Mouse (Mus musculus): ENCODE data around the gene Krit1. TPM values are rescaled to one million over a fixed set of nuclear protein-coding genes. Genes with fewer than 3 reads are reported as not detected.
"Not testable (repeated sequence)": the region's sequence is repeated elsewhere in the genome, so short reads cannot be mapped to it uniquely, and the experiment has no call there.

Gene Krit1
- polyA plus RNA-seq, 1 experiment from 2014 or later = 41.4 TPM

GRCm38 (mm10) chr5:3791048-3791447 lies 11.9 kb upstream of the Krit1 start:
- Histone ChIP-seq H3K4me2 (ENCODE audit: low read length) (no peak overlapping the region), H3K27ac (replicated peaks in 1 of 2; ENCODE audit: control insufficient read depth in 1 of 2, insufficient read depth in 1 of 2, low read depth in 2 of 2, low read length in 2 of 2) (no peak overlapping the region), H3K4me3 (ENCODE audit: control insufficient read depth in 1 of 2, insufficient read depth in 1 of 2, low read depth in 1 of 2, low read length in 2 of 2) (no peak overlapping the region), H3K27me3 (ENCODE audit: control insufficient read depth, insufficient read depth, low read length) (no peaks in the 10 kb centered on the region), H3K36me3 (ENCODE audit: control insufficient read depth, insufficient read depth, low read length) (0 out of 2 replicates have a peak, but pooled peaks cover 5% of the 10 kb centered on the region), H3K4me1 (ENCODE audit: control insufficient read depth in 2 of 2, insufficient read depth in 2 of 2, low read length in 2 of 2) (peaks cover 0 to 5% of the 10 kb centered on the region in 2 experiments; a peak in 2 of 4 replicates), H3K9ac (ENCODE audit: low read length) (no peak overlapping the region), H3K9me3 (ENCODE audit: control insufficient read depth, low read length) (no peaks in the 10 kb centered on the region)
- ATAC-seq (ENCODE audit: insufficient number of reproducible peaks, insufficient read depth, low FRiP score, low read depth) = no peak

GRCm38 (mm10) chr5:3797101-3797500 lies 5.9 kb upstream of the Krit1 start:
- not testable (repeated sequence) for H3K4me3 ChIP-seq (ENCODE audit: control insufficient read depth in 1 of 2, insufficient read depth in 1 of 2, low read depth in 1 of 2, low read length in 2 of 2); H3K9me3 ChIP-seq (ENCODE audit: control insufficient read depth, low read length); ATAC-seq (ENCODE audit: insufficient number of reproducible peaks, insufficient read depth, low FRiP score, low read depth); H3K4me2 ChIP-seq (ENCODE audit: low read length); H3K9ac ChIP-seq (ENCODE audit: low read length); H3K4me1 ChIP-seq (ENCODE audit: control insufficient read depth in 2 of 2, insufficient read depth in 2 of 2, low read length in 2 of 2); H3K36me3 ChIP-seq (ENCODE audit: control insufficient read depth, insufficient read depth, low read length); H3K27me3 ChIP-seq (ENCODE audit: control insufficient read depth, insufficient read depth, low read length); H3K27ac ChIP-seq (replicated peaks in 1 of 2; ENCODE audit: control insufficient read depth in 1 of 2, insufficient read depth in 1 of 2, low read depth in 2 of 2, low read length in 2 of 2)
- WGBS = 96% methylated on average over 2 of the region's 2 CpGs

- not testable (repeated sequence) for ATAC-seq (ENCODE audit: insufficient number of reproducible peaks, insufficient read depth, low FRiP score, low read depth); H3K4me2 ChIP-seq (ENCODE audit: low read length); H3K4me3 ChIP-seq (ENCODE audit: control insufficient read depth in 1 of 2, insufficient read depth in 1 of 2, low read depth in 1 of 2, low read length in 2 of 2); H3K9me3 ChIP-seq (ENCODE audit: control insufficient read depth, low read length); H3K9ac ChIP-seq (ENCODE audit: low read length); H3K27me3 ChIP-seq (ENCODE audit: control insufficient read depth, insufficient read depth, low read length); H3K4me1 ChIP-seq (ENCODE audit: control insufficient read depth in 2 of 2, insufficient read depth in 2 of 2, low read length in 2 of 2); H3K36me3 ChIP-seq (ENCODE audit: control insufficient read depth, insufficient read depth, low read length); H3K27ac ChIP-seq (replicated peaks in 1 of 2; ENCODE audit: control insufficient read depth in 1 of 2, insufficient read depth in 1 of 2, low read depth in 2 of 2, low read length in 2 of 2)
Observed at GRCm38 (mm10) chr5:3798656-3799055, 4.3 kb upstream of the Krit1 start.

- Histone ChIP-seq H3K4me3 (ENCODE audit: control insufficient read depth in 1 of 2, insufficient read depth in 1 of 2, low read depth in 1 of 2, low read length in 2 of 2) (no peak overlapping the region), H3K4me2 (ENCODE audit: low read length) (no peak overlapping the region), H3K4me1 (ENCODE audit: control insufficient read depth in 2 of 2, insufficient read depth in 2 of 2, low read length in 2 of 2) (peaks cover 2 to 4% of the 10 kb centered on the region in 2 experiments; a peak in 3 of 4 replicates), H3K9me3 (ENCODE audit: control insufficient read depth, low read length) (no peaks in the 10 kb centered on the region), H3K27ac (replicated peaks in 1 of 2; ENCODE audit: control insufficient read depth in 1 of 2, insufficient read depth in 1 of 2, low read depth in 2 of 2, low read length in 2 of 2) (no peak overlapping the region), H3K9ac (ENCODE audit: low read length) (no peak overlapping the region), H3K27me3 (ENCODE audit: control insufficient read depth, insufficient read depth, low read length) (no peaks in the 10 kb centered on the region), H3K36me3 (ENCODE audit: control insufficient read depth, insufficient read depth, low read length) (0 out of 2 replicates have a peak, but pooled peaks cover 3% of the 10 kb centered on the region)
- ATAC-seq (ENCODE audit: insufficient number of reproducible peaks, insufficient read depth, low FRiP score, low read depth) = no peak
- 78% methylated on average over 1 of the region's 1 CpGs for WGBS
Observed at GRCm38 (mm10) chr5:3800041-3800440, 2.9 kb upstream of the Krit1 start.

- peaks cover 2 to 4% of the 10 kb centered on the region in 2 experiments; a peak in 3 of 4 replicates for H3K4me1 ChIP-seq (ENCODE audit: control insufficient read depth in 2 of 2, insufficient read depth in 2 of 2, low read length in 2 of 2)
- H3K4me2 ChIP-seq (ENCODE audit: low read length) = no peak overlapping the region; the same call in 1 of the 2 replicates
- 76% methylated on average over 4 of the region's 4 CpGs for WGBS
- no peaks in the 10 kb centered on the region for H3K27me3 ChIP-seq (ENCODE audit: control insufficient read depth, insufficient read depth, low read length)
- no peak overlapping the region for H3K27ac ChIP-seq (replicated peaks in 1 of 2; ENCODE audit: control insufficient read depth in 1 of 2, insufficient read depth in 1 of 2, low read depth in 2 of 2, low read length in 2 of 2)
- no peaks in the 10 kb centered on the region for H3K9me3 ChIP-seq (ENCODE audit: control insufficient read depth, low read length)
- no peak overlapping the region for H3K9ac ChIP-seq (ENCODE audit: low read length)
- no peaks in the 10 kb centered on the region for H3K36me3 ChIP-seq (ENCODE audit: control insufficient read depth, insufficient read depth, low read length)
- no peak for ATAC-seq (ENCODE audit: insufficient number of reproducible peaks, insufficient read depth, low FRiP score, low read depth)
- H3K4me3 ChIP-seq (ENCODE audit: control insufficient read depth in 1 of 2, insufficient read depth in 1 of 2, low read depth in 1 of 2, low read length in 2 of 2) = no peak overlapping the region
Observed at GRCm38 (mm10) chr5:3800881-3801280, 2.1 kb upstream of the Krit1 start.

- Histone ChIP-seq H3K36me3 (ENCODE audit: control insufficient read depth, insufficient read depth, low read length) (0 out of 2 replicates have a peak, but pooled peaks cover 5% of the 10 kb centered on the region), H3K4me2 (ENCODE audit: low read length) (peak overlapping the region; percentile 85), H3K9me3 (ENCODE audit: control insufficient read depth, low read length) (no peaks in the 10 kb centered on the region), H3K4me1 (ENCODE audit: control insufficient read depth in 2 of 2, insufficient read depth in 2 of 2, low read length in 2 of 2) (peaks cover 2 to 4% of the 10 kb centered on the region in 2 experiments; a peak in 3 of 4 replicates), H3K4me3 (ENCODE audit: control insufficient read depth in 1 of 2, insufficient read depth in 1 of 2, low read depth in 1 of 2, low read length in 2 of 2) (peak overlapping the region; percentile 88 to 90), H3K9ac (ENCODE audit: low read length) (peak overlapping the region; percentile 87), H3K27me3 (ENCODE audit: control insufficient read depth, insufficient read depth, low read length) (no peaks in the 10 kb centered on the region), H3K27ac (replicated peaks in 1 of 2; ENCODE audit: control insufficient read depth in 1 of 2, insufficient read depth in 1 of 2, low read depth in 2 of 2, low read length in 2 of 2) (peak overlapping the region; percentile 82 to 87)
- WGBS = 6% methylated on average over 18 of the region's 18 CpGs
- no peak for ATAC-seq (ENCODE audit: insufficient number of reproducible peaks, insufficient read depth, low FRiP score, low read depth)
Observed at GRCm38 (mm10) chr5:3801672-3802432, 1.1 kb upstream of the Krit1 start.

GRCm38 (mm10) chr5:3803292-3804165 lies 545 bp downstream of the Krit1 start:
- peak overlapping the region; percentile 82 to 87 for H3K27ac ChIP-seq (replicated peaks in 1 of 2; ENCODE audit: control insufficient read depth in 1 of 2, insufficient read depth in 1 of 2, low read depth in 2 of 2, low read length in 2 of 2)
- no peaks in the 10 kb centered on the region for H3K27me3 ChIP-seq (ENCODE audit: control insufficient read depth, insufficient read depth, low read length)
- peak overlapping the region; percentile 87 for H3K9ac ChIP-seq (ENCODE audit: low read length)
- H3K4me3 ChIP-seq (ENCODE audit: control insufficient read depth in 1 of 2, insufficient read depth in 1 of 2, low read depth in 1 of 2, low read length in 2 of 2) = peak overlapping the region; percentile 88 to 90
- ATAC-seq (ENCODE audit: insufficient number of reproducible peaks, insufficient read depth, low FRiP score, low read depth) = peak; percentile 54; the same call in 1 of the 2 replicates
- H3K36me3 ChIP-seq (ENCODE audit: control insufficient read depth, insufficient read depth, low read length) = peaks cover 19% of the 10 kb centered on the region
- peaks cover 2 to 4% of the 10 kb centered on the region in 2 experiments; a peak in 3 of 4 replicates for H3K4me1 ChIP-seq (ENCODE audit: control insufficient read depth in 2 of 2, insufficient read depth in 2 of 2, low read length in 2 of 2)
- no peaks in the 10 kb centered on the region for H3K9me3 ChIP-seq (ENCODE audit: control insufficient read depth, low read length)
- peak overlapping the region; percentile 85 for H3K4me2 ChIP-seq (ENCODE audit: low read length)
- under 1% methylated on average over 35 of the region's 36 CpGs for whole genome bisulfite sequencing

Data from heart, embryonic 14.5 days (tissue).